Mouse (Mus musculus): ENCODE data around the gene Mnd1.

Gene Mnd1

GRCm38 (mm10) chr3:84155558-84156006 is at the start of gene Mnd1:
Gene Mnd1 (minus strand): TSS chr3:84155786.
- DNase-seq: peak; percentile 94

DNA sequence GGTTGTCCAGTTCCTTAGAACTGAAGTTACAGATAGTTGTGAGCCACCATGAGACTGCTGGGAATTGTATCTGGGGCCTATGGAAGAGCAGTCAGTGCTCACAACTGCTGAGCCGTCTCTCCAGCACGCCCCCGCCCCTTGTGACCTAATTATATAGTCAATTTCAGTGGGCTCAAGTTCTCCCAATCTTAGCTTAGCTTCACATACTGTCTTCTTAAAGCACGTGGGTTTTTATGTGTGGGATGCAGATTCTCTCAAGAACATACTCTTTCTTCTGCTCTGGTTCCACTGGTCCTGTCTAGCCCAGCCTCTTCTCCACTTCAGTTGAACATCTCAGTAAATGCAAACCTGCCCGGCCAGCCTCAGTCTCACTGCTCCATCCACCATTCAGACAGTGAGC is 49.1 kb upstream of the Mnd1 start:
- DNase-seq: no peak

DNA sequence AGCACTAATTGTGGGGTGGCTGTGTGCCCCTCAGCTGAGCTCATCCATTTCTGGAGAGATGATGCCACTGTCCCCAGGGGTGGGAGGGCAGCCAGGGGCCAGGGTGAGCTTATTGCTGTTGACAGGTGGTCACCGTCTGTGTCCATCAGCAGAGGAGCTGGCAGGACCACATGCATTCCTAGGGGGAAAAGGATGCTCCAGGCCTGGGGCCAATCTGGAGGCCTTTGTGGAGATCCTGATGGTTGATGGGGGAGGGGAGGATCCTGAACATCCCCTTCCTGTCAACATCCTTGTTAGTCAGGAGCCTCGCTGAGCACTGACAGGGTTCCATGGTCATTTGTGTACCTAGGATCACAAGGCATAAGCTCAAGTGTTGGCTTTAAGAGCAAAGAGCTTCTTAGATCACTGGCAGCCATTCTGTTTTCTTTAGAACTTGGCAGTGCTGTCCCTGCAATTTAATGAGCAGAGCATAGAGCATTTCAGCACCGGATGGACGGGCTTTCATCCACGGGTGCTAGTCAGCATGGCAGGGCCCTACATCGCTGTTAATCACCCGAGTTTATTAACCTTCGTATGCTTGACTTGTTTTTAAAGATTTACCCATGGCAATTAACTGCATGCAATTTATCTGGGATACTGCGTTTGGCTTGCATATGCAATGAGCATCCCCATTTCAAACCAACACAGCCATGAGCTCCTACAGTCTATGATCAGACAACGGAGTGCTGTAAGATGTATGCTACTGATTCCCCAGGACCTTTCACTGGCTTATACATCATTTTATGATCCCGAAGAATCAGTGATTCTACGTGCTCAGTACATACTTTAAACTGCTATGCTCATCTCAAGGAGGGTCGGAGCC is 45.2 kb upstream of the Mnd1 start:
- peak; percentile 95 for DNase-seq

DNA sequence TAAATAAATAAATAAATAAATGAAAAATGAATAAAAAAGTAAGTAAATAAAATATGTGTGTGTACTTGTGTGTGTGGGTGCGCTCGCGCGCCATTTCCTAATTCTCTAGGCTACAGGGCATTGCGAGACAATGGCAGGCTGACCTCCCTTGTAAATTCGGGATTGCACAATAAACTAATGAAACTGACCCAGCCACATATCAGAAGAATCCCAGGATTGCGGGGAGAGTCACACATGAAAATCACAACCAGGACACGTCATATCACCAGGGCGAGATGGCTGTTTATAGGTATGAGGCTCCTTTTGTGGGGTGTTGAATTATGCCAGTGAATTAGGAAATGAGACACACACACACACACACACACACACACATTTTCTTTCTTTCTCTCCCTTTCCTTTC is 43.9 kb upstream of the Mnd1 start:
- no peak for DNase-seq

DNA sequence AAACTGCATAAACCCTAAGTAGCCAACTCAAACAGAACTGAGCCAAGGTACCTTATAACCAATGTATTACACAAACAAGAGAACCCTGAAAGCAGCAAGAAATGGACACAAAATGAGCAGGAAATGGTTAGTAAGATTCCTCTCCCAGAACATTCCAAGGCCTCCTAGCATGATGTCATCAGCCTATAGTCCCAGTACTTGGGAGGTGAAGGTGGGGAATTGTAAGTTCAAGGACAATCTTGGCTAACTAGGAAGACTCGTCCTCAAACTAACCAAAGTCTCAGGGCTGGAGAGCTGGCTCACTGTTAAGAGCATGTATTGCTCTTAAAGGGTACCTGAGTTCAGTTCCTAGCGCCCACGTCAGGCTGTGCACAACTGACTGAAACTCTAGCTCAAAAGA is 42.6 kb upstream of the Mnd1 start:
- DNase-seq: no peak

DNA sequence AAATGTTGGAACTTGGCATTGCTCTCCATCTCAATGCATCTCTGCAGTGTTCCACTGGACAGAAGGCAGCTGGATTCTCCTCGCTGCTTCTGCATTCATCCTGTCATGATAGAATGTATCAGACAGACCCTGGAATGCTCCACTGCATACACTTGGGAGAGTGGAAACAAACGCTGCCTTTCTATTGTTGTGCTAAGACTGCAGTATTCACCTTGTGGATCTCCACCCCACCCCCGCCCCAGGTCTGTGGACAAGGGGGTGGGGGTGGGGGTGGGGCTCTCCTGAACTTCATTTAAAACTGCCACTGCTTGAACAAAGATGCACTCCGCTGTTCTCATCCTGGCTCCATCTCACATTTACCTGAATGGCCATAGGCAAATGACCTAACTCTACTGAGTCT is 38.3 kb upstream of the Mnd1 start:
- no peak for DNase-seq

DNA sequence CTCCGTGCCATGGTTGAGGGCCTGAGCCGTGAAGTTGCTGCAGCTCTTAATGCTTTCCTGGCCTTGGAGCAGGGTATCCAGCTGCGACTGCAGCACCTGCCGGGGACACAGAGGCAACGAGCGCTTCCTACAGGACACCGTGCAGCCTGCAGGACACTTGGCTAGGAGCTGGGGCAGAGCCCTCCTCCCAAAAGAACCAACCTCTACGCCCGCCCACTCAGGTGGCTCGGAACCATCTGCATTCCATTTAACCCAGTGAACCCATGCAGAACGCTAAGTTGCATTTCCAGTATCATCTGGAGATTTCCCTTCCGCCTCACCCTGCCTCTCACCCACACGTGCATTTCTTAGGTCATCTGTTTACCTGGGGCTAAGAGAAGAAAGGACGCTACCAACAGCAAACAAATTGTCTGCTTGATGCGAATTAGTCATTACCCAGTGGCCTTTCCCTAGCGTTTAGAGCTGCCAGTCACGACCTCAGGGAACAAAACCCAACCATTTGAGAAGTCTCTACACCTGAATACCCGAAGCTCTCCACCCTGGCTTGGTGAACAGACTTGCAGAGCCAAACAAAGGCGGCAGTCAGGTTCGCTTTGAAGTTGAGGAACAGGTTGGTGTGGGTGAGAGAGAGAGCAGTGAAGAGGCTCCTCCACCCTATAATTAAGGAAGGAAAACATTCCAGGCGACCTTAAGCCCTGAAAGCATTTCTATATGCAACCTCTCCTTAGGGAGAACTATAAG is 35.7 kb upstream of the Mnd1 start:
- DNase-seq: no peak

DNA sequence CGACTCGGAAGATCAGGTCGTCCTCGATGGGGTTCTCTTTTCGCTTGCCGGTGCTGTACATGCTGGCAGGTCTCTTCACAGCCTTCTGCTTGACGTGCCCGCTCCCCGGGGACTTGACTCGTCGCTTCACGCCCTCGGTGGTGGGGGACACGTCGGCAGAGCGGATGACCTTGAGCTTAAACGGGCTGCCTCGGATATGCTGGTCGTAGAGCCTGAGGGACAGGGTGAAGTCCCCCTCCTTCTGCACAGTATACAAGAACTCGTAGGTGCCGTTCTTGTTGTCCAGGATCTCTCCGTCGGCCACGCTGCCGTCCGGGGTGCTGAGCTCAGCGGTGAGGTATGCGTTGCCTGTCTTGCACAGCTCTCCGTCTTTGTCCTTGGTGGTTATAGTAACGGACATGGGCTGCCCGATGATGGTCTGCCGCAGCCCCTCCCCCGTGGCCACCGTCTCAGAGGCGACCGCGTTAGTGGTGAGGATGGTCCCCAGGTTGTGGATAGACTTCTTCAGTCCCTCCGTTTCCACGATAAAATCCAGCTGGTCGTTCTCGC is 35.0 kb upstream of the Mnd1 start:
- no peak for DNase-seq

- no peak for DNase-seq
These were observed 34.1 kb upstream of the Mnd1 start for GRCm38 (mm10) chr3:84189629-84190173.

GRCm38 (mm10) chr3:84181717-84182116 is 26.1 kb upstream of the Mnd1 start:
- DNase-seq: no peak

- DNase-seq: no peak
These were observed 25.5 kb upstream of the Mnd1 start for GRCm38 (mm10) chr3:84181102-84181501.

DNA sequence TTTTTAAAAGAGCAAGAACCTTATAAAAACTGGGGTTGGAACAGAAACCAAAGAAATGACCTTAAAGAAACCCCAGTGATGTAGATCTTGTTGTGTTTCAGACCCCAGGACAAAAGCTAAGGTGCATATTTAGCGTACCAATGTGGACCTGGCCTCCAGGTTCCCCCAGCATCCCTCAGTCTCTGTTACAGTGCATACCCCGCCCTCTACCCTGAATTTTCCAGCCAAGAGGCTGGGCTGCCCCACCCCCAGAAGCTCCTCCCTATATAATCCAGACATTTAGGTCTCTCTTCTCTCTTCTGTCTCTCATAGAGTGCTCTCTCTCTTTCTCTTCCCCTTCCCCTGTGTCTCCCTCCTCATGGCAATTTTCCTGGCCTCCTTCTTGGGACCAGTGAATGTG is 24.7 kb upstream of the Mnd1 start:
- no peak for DNase-seq

DNA sequence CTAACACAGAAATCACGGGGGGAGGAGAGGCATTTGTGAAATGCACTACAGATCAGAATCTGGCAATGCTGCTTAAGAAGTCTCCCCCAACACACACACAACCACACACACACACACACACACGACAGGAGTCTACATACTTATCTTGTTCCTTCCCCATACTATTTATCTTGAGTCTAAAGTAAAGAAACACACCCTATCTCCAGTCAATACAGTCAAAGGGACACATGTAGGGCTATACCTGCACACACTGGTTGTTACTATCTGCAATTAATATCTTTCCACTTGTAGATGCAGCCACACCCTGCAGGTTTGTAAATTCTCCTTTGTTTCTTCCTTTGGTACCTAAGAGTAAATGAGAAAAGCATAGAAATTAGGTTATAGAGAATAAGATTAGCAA is 22.2 kb upstream of the Mnd1 start:
- DNase-seq: no peak

DNA sequence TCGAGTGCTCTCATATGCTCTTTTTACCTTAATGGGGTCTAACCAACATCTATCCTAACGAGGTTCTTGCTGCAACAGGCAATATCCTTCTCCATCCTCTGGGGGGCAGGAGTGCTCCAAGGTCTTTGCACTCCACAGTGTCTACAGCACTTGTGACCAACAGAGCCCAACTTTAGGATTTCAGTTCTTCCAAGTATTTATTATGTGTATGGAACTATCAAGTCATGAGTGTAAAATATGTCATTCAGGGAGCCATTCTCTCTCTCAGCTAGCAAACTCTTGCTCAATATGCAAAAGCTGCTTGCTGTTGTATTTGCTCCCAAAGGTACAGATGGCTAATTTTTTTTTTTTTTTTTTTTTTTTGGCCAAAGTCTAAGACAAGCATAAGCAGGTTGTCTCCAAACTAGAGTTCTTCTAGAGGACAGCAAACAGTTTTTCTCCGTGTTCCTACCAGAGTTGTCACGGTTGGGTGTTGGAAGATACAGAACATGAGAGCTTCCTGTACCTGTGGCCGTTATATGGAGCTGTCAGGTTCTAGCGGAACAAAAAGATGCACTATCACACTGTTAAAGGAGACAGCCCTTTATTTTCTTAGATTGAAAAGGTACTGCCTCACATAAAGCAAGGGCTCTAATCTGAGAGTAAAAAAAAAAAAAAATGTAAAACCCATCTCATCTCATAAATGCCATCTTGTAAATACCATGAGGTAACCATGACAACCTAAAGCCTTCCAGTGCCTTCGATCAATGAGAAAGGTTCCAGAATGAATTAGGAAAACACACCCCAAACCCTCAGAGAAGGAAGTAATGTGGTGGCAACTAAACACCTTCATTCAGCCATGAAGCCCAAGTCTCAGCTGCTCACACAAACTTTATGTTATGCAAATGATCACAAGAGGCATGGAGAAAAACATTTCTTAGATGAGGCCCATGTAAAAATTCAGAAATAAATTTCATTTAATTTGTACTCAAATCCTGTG is 20.0 kb upstream of the Mnd1 start:
- peak; percentile 68 for DNase-seq

GRCm38 (mm10) chr3:84173581-84174154 is 18.1 kb upstream of the Mnd1 start, which contains the start of gene Gm6525:
Gene Gm6525 (plus strand): TSS chr3:84174104.
- DNase-seq: no peak

DNA sequence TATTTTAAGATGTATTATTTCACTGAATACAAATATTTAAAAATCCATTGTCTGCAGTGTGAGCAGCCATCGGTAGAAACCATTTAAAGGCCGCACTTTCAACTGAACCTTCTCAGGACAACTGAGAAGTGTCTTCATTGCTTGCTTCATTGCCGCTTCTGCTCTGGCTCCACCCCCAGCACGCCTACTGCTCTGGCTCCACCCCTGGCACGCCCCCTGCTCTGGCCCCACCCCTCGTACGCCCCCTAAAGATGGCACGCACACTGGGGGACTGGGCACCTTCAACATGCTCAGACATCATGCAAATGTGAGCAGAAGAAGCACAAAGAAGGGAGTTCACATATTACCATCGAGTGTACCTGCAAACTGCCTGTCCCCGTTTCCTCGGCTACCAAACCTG is 16.8 kb upstream of the Mnd1 start:
- no peak for DNase-seq

DNA sequence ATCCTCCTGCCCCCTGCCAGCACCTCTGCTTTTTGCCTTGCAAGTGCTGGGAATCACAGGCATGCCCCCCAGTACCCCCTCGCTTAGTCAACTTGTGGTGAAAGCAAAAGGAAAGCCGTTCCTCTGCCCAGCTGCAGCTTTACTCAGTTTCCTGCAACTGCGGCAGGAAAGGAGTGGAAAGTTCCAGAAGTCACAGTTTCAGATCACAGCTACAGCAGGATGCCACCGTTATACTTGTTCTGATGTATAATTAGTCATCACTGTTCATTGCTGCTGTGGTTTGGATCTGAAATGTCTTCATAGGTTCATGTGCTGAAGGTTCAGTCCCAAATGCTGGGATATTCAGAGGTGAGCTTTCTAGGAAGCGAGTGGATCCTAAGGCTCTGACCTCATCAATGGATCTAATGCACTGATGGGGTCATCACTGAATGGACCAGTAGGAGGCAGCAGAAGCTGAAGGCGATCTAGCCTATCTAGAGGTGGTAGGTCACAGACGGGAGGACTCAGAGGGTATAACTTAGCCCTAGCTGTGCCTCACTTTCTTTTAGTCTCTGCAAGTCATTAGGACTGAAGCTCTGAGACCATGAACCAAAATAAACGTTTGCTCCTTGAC is 13.9 kb upstream of the Mnd1 start:
- no peak for DNase-seq

GRCm38 (mm10) chr3:84168943-84169342 is 13.4 kb upstream of the Mnd1 start:
- no peak for DNase-seq

DNA sequence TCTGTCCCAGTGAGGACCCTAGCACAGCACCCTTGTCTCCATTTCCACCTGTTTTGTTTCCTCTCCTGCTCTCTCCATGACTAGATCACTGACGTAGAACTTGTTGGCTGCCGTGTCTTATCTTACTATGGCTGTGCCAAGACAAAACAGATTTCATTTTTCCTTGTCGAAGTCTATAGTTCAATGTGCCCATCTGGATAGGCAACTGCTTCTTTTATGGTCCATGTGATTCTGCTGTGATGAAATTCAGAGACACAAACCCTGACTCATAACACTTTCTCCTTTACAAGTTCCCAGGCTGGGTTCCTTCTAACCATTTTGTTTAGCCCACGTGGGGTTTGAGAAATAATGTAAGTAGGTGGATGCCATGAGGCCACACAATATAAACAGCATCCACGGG is 10.5 kb upstream of the Mnd1 start:
- no peak for DNase-seq

DNA sequence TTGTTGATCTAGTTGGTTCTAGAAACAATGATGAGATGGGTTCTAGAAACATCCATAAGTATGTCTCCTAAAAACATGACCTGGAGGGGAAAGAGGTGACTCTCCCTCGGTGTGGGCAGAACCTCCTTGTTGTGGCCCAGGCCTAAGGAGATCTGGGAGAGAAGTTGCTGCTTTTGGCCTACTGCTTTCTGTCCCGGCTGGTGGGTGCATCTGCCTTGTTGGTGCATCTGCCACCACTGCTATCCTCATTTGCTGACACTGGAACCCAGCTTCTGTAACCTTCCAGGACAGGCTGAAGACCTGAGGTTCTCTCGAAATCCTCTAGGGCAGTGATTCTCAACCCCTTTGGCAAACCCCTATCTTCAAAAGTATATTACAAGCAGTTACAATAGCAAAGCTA is 9.8 kb upstream of the Mnd1 start:
- no peak for DNase-seq

GRCm38 (mm10) chr3:84157559-84158350 is 2.2 kb upstream of the Mnd1 start:
- no peak for DNase-seq

Data from cerebellum, adult 11 months (tissue).